Mouse (Mus musculus) ES-E14 (cell line): Measurements from ENCODE around the gene Sgsm2.

Experiments used
- CHD2 ChIP-seq: IDR thresholded peaks from 2 replicates; pipeline ENCODE4 v1.6.1; 2014; ENCODE audit warnings: mild to moderate bottlenecking, low read depth, low read length, inconsistent platforms
- HCFC1 ChIP-seq: IDR thresholded peaks from 2 replicates; pipeline ENCODE4 v1.6.1; 2012; ENCODE audit warnings: low read length, inconsistent platforms, borderline replicate concordance; ENCODE audit not compliant: insufficient read depth

DNA sequence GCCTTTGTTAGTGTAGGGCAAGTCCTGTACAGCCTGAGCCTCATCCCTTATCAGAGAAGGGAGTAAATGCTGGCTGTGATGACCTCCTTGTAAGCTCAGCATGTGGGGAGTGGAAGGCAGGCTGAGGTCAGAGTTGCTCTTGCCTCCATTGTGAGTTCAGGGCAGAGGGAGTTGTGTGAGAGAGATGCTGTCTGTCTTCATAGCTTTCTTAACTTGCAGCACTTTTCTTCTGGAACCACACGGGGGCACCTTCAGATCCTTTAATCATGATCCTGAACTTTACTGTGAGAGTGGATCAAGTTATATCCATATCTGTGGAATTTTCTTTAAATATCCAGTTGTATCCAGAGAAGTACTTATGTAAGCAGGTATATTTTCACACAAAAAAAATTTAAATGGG, 75.4 kb downstream of the Sgsm2 start:
- no peak for TF ChIP-seq CHD2
- no peak for TF ChIP-seq HCFC1
